In genomic region chr11:80193827-80194226, GRCm38 (mm10) we compare ENCODE assay signal across 19 mouse cellular contexts. TPM values are rescaled to one million over a fixed set of nuclear protein-coding genes. Genes with fewer than 3 reads are reported as not detected.
A peak's percentile ranks its signal among the peaks of the same experiment; 100 is the strongest.
DNase-seq lines count a peak whose midpoint lies in the region; TF ChIP-seq lines count a peak whose summit lies in the region.
"Had no signal": no experiment of that assay in that cellular context is flagged by ENCODE, and none has a peak within 500 bp of the region (broad histone marks: within the 10 kb centered on the region; RNA-seq: fewer than 3 reads in every experiment).

No protein-coding gene starts in this region.

- DNase-seq in gastrocnemius, adult 2 months = no peak
- DNase-seq in gastrocnemius, adult 8-10 months (ENCODE audit: low spot score in 2 of 2) = no peak
- no peak for DNase-seq in layer of hippocampus, adult 2 months (ENCODE audit: low spot score in 2 of 2)
- no peak for DNase-seq in layer of hippocampus, adult 9-11 months
- DNase-seq in thymus, postnatal 4 days = peak; percentile 27
- no peak for DNase-seq in thymus, postnatal 14 days
- peak; percentile 66 for DNase-seq in testis, postnatal 10 days (ENCODE audit: low spot score)
- no peak for DNase-seq in retina, postnatal 1 day
- DNase-seq: cerebellum, adult 11-12 months; cerebellum, postnatal 10 days; forebrain, postnatal 0 days; heart, postnatal 10 days; layer of hippocampus, postnatal 36 days; lung, postnatal 10 days; thymus, postnatal 25 days had no signal

- no peak overlapping the region for H3K4me3 ChIP-seq in gastrocnemius, adult 2 months
- H3K4me3 ChIP-seq in layer of hippocampus, adult 2 months = no peak overlapping the region
- H3K4me3 ChIP-seq: forebrain, embryonic 10.5 days; hindbrain, embryonic 10.5 days; limb, embryonic 12.5 days; neural tube, embryonic 15.5 days had no signal

- intact Hi-C loops in gastrocnemius, adult 2 months (cut with DNase I) = no loop called here

- H3K27ac ChIP-seq in gastrocnemius, adult 2 months = no peak overlapping the region
- no peak overlapping the region for H3K27ac ChIP-seq in layer of hippocampus, adult 2 months
- H3K27ac ChIP-seq: forebrain, embryonic 10.5 days; hindbrain, embryonic 10.5 days; limb, embryonic 12.5 days; neural tube, embryonic 15.5 days had no signal

- peak; percentile 11; the same call in 1 of the 2 replicates for TF ChIP-seq CTCF in gastrocnemius, adult 2 months (IDR thresholded peaks at IDR 0.05)
- TF ChIP-seq CTCF in layer of hippocampus, adult 2 months (conservative IDR thresholded peaks at IDR 0.05) = peak; percentile 49

RNA-seq across cellular contexts. Expression of gene Rnf135, which starts 10.2 kb away (rescaled TPM):
- total RNA-seq in gastrocnemius, adult 2 months (2021) = 1 to 10 TPM; 2.2 to 2.4 TPM
- total RNA-seq in gastrocnemius, adult 8-10 months (2022) = 1 to 10 TPM; 1.6 to 2.8 (median 2.4) TPM
- total RNA-seq in layer of hippocampus, adult 2 months (2021) = 1 to 10 TPM; 4.1 to 4.9 TPM

RNA-seq across cellular contexts. Expression of gene Rhot1, which starts 15.0 kb away (rescaled TPM):
- 10 to 100 TPM; 43.6 to 45.3 TPM for total RNA-seq in gastrocnemius, adult 2 months (2021)
- 10 to 100 TPM; 39.0 to 41.8 (median 40.8) TPM for total RNA-seq in gastrocnemius, adult 8-10 months (2022)
- total RNA-seq in layer of hippocampus, adult 2 months (2021) = 10 to 100 TPM; 67.8 to 68.2 TPM

RNA-seq across cellular contexts. Expression of gene Adap2, which starts 39.9 kb away (rescaled TPM):
- 1 to 10 TPM; 4.2 to 4.7 TPM for total RNA-seq in gastrocnemius, adult 2 months (2021)
- 1 to 10 TPM; 1.2 to 3.9 (median 2.6) TPM for total RNA-seq in gastrocnemius, adult 8-10 months (2022)
- 1 to 10 TPM; 6.1 to 8.2 TPM for total RNA-seq in layer of hippocampus, adult 2 months (2021)

RNA-seq across cellular contexts. Expression of gene Tefm, which starts 51.9 kb away (rescaled TPM):
- total RNA-seq in gastrocnemius, adult 2 months (2021) = 10 to 100 TPM; 18.6 to 24.1 TPM
- 10 to 100 TPM; 19.0 to 22.1 (median 20.5) TPM for total RNA-seq in gastrocnemius, adult 8-10 months (2022)
- total RNA-seq in layer of hippocampus, adult 2 months (2021) = 10 to 100 TPM in 1 of 2 experiments, 1 to 10 TPM in 1; 8.8 to 10.9 TPM

Comparison
In these comparisons a context has a peak if more than half of its experiments do, and no peak if none do; other contexts are left out.
1. DNase-seq: peak in thymus, postnatal 4 days (single experiment) and testis, postnatal 10 days (single experiment); none in gastrocnemius, adult 2 months (single experiment), gastrocnemius, adult 8-10 months (0 of 2), layer of hippocampus, adult 2 months (0 of 2), layer of hippocampus, adult 9-11 months (single experiment), thymus, postnatal 14 days (single experiment) and retina, postnatal 1 day (single experiment).